Mouse (Mus musculus) kidney, adult 11 months (tissue): ENCODE measurements at regions not wholly inside any gene's neighbourhood (a gene's known extent, or its start where the extent isn't known, plus 50 kb on each side); places are given as distances from the start of the nearest gene placed in this dataset.

Experiments used
- DNase-seq: peaks from one replicate; pipeline ENCODE4 v3.0.0; 2022

DNA sequence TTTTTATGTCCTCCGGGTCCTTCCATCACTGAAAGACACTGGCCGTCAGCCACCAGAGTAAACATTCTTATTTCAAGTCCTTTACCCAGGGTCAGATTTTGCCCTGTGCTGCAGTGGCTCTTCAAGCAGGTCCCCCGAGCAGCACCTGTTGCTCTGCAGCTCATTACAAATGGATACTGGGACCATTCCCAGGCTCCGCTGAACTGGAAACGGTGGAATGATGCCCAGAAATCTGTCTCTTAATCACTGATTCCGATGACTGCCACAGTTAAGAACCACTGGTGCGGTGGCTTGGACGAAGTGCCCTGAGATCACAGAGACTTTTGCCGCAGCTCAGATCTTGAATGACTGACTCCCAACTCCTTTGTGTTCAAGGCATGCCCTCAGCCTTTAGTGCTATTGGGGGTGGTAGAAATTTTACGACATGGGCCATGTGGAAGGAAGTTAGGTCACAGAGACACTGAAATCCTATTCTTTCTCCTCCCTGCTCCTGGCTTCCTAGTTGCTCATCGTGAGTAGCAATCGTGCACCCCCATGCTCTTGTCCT is 179.6 kb upstream of the Prickle1 start:
- peak; percentile 60 for DNase-seq

DNA sequence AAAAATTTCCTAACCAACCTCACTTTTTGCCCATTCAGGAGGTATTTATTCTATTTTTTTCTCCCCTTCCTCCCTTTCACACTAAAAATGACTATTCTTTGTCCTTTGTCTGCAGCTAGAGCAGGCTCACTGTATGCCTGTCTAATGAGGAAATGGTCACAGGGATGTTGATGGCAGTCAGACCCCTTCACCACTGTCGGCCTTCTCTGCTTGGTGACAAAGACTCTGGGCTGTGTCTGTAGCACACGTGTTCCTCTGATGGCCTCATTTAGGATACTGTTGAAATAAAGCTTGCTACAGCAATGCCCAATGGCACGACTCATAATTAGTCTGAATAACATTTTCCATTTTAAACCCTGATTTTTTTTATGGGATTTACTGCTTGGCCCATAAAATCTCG is 178.6 kb upstream of the Prickle1 start:
- DNase-seq, result no peak

DNA sequence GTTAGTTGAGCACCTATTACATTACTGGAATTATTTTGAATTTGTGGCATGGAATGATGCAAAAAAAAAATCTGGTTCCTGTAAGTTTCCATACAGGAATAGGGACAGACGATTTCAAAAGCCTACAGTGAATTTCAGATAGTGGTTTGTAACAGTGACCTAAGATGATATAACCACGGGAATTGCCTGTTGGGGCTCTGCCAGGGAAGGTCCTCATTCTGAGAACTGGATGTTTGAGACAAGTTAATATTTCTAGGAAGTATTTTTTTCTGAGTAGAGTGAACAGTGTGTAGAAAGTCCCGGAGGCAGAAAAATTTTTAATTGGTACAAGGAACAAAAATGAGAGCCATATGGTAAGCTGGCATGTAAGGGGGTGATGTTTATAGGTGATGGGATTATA is 171.3 kb upstream of the Prickle1 start:
- no peak for DNase-seq

DNA sequence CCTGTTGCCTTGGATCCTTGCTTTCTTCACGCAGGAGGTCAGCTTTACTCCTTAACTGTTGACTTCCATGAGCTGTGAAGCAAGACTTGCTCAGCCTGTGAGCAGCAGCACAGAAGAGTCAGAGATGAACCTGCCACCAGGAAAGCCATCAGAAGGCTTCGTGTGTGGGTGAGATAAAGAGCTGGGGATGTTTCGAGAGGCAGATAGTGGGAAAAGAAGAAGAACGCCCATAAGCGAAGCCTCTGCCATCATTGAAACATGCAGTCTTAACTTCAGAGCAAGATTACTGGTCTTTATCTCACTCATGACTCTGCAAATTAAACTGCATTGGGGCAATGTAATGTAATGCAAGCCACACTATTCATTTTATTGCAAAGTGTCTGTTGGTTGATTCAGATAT is 167.4 kb upstream of the Prickle1 start:
- no peak for DNase-seq

DNA sequence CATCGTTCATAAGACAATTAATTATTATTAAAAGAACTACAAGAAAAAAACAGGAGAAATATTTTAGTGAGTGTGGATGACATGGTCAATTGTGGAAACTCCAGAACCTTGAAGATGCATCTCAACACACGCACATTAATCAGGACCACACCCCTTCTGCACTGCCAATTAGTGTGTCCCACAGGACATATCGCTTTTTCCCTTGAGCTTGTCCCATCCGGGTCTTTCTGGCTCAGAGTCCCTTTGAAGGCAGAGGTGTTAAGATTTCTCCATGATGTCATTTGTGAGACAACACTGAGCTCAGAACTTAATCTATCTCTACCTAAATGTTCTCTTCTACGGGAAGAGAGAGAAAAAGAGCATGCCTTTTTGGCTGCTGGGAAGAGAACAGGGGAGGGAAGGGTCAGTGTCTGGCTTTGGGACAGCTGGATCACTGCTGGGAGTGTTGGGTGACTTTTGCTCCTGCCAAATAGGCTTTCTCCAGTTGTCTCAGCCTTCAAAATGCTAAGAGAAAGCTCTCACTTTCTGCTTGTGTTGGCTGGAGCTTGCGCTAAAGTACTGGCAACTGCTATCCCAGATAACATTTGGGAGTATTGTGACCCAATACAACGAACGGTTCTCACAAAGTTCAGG is 162.6 kb upstream of the Prickle1 start:
- DNase-seq, result no peak

DNA sequence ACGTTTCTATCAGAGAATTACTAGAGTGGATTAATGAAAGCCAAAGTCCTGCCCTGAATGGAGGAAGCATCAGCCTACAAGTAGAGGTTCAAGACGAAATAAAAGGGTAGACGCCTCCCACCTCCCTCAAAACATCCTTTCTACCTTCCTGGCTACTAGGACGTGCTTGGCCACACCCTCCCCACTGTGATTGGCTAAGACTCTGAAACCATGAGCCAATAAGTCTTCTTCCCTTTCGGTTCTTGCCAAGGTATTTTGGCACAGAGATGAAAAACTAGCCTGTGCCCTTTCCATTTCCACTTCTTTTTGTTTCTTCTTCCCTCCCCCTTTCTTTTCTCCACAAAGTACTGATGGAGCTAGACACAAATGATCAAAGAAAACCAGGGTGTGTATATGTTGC is 160.3 kb upstream of the Prickle1 start:
- DNase-seq, result no peak

DNA sequence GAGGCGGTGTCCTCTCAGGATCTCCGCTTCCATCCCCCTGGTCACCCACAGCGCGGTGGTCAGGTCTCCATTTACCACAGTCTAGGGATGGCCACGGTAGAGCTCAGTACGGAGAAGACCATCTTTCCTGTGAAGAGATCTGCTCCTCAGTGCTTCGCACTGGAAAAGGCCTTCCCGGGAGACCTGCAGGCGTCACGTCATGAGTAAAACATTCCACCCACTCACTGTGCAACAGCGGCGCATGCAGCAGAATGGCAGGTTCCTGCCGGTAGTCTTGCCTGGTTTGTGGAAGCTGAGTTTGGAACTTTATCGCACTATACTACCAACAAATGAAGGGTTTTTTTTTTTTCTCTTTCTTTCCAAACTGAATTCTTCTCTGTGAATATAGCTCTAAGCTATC is 156.1 kb upstream of the Prickle1 start:
- DNase-seq, result no peak

DNA sequence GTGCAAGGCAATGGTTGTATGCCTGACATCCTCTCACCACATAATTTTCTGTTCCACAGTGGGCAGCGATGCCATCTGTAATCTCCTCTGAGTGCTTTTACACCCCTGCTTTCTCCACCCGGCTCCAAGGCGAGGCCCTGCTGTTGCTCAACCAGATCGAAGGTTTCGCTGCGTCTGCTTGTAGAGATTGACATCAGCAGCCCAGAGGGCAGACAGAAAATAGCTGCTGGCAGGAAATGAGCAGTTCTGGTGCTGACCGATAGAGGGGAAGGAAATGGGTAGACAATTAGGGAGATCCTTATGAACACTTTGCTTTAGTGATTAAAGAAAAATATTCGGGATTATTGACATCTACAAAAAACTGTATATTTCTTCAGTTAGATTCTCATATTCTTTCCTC is 155.3 kb upstream of the Prickle1 start:
- peak; percentile 17 for DNase-seq

DNA sequence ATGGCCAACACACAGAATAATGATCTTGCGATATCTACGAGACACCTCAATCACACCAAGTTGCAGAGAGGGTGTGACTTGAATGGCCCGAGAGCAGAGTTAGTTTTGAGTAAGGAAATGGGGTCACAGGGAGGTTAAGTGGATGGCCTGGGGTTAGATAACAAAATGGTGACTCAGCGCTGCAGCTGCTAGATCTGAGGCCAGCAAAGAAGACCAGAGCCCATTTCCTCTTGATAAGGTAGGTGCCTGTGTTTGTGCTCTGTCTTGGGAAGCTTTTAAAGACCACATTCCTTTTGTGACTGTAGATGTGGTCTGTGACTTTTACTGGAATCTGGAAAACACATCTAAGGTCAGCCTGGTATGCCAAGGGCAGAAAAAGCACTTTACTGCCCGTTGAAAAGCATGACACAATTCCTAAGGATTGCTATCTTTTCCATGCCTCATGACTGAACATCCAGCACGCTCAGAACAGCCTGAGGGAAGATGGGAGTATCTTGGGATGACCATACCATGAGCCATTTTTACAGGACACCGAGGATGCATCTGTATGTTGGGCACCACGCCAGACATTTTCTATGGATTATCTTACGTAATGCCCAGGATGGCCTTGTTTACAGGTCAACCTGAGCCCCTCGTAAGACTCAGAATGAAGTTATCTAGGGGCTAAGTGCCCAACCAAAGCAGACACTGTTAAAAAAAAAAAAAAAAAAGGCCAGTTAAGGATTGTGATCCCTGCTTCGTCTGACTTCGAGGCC is 148.7 kb upstream of the Prickle1 start:
- DNase-seq, result peak; percentile 6

DNA sequence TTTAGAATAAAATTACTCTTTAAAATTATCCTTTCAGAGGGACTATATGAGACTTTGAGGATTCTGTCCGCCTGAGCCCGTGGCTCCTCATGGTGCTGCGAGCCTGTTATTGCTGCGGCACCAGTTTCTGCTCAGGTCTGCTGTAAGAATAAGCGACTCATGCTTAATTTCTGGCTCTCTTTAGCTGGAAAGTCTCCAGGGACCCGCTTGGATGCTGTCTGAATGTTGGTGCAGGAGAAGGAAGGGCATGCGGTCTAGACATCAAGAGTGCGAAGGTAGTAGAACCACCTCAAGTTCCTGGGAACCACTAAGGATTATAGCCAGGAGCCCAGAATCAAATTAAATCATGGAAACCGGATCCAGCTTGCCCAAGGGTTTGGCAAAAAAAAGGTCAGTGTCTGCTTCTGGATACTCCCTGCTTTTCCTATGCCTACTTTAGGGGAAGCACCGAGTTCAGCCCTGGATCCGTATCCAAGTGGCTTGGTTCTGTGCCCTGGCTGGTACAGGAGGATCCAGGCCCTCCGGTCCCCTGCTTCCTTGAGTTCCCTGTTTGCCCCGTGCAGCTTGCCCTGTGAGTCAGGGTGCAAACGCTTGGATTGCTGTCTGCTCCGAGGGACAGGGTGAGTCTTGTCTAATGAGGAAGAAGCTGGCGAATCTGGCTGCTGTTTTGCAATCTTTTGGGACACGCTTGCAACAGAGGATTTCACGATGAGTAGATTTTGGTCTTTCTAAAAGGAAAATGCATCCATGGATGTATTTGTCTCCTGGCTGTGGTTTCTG is 138.2 kb upstream of the Prickle1 start:
- DNase-seq, result no peak

DNA sequence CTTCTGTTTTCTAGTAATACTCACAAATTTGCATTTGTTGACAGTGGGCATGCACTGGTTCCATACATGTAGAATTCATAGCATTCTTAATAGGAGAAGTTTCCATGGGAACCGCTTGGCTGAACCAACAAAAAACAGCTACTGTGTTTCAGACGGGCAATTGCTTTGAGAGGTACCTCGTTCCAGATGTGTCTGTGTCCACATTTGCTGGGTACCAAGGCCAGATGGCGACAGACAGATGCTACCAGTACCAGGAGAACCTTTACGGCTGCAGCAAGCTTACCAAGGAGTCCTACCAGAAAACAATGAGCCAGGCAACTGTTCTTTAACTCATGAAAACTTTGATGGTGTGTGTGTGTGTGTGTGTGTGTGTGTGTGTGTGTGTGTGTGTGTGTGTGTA is 137.1 kb upstream of the Prickle1 start:
- no peak for DNase-seq

DNA sequence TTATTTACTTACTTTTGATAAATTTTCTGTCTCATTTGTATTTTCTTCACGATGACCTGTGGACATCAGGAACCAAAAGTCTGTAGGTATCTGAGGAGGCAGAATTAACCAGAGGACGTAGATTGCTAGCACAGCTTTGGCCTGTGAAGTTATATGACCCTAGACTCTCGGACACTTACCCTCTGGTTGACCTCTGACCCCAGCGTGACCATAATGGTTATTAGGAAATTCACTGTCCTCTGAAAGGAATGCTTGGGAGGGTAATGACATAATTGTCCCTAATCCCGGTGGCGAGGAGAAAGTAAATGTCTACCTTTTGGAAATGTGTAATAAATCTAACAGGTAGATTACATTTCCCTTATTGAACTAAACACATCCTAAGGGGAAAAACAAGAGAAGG is 135.5 kb upstream of the Prickle1 start:
- no peak for DNase-seq

DNA sequence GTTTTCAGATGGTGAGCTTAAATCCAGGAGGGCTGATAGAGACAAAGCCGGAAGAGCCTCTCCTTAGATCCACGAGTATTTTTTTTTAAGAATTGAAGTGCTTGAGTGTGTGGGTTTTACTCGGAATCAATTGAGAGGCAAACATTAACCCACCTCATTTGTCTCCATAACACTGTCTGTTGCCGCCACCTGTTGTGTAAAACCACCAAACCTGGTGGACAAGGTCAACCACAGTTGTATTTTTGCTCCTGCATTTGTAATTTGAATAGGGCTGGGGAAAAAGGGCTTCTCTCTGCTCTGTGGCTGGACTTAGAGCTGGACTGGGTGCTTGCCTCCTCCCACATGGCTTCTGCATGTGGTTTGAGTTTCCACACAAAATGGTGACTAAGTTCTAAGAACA is 119.8 kb upstream of the Prickle1 start:
- DNase-seq, result no peak

DNA sequence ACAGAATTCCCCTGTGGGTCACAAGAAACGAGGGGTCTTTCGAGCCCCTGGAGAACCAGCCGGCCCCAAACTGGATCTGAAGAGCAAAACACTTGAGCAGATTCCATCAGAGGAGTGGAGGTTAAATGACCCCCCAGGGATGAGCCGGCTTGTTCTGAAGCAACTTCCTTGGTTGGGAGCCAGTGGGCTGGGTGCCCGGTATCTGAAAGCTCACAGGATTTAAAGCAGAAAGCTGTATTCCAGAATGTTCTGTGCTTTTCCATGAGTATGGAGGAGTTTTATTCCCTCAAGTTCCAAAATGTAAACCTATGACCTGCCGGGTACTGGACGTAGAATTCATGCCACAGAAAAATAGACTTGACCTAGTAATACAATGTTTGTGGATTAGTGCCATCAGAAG is 117.7 kb upstream of the Prickle1 start:
- DNase-seq, result peak; percentile 64

DNA sequence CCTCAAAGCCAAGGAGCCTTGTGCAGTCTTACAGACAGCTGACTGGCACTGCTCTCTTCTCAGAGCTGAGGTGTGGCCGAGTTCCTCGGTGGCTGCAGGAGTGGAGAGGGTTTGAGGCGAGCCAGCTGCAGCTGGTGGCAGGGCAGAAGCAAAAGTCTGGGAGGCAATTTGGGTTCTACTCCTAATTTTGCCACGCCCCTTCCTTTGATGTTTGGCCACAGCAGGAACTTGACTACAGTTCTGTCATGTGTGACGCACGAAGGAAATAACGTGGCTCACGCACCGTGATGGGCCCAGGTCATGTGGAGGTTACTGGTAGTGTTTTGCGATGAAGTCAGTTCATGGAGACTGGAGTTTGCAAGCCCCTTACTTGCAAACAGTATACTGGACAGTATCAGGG is 116.9 kb upstream of the Prickle1 start:
- DNase-seq, result no peak

DNA sequence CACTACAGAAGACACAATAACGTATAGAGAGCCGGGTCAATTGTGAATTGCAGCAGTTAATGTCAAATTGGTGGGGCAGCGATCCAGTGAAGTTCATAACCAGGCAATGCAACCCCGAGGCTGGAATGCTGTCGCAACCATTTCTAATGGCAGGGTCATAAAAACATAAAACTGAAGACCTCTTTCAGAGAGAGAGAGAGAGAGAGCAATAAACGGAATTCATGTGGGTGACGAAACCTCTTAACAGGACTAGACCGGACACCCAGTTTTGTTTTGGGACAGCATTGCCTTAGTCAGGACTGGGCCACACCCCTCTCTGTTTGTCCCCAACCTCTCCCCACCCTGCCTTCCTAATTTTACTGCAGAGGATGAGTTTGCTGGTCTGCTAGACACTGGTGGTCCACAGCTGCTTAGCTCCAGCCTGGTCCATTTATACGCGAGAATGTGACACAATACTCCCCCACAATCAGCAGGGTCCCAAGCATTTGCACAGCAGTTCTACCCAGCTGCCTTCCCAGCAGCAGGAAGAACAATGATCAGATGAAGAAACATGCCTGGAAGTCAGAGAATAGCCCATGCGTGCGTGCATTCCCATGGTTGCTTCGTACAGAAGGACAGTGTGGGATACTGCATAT is 115.6 kb upstream of the Prickle1 start:
- DNase-seq, result no peak

DNA sequence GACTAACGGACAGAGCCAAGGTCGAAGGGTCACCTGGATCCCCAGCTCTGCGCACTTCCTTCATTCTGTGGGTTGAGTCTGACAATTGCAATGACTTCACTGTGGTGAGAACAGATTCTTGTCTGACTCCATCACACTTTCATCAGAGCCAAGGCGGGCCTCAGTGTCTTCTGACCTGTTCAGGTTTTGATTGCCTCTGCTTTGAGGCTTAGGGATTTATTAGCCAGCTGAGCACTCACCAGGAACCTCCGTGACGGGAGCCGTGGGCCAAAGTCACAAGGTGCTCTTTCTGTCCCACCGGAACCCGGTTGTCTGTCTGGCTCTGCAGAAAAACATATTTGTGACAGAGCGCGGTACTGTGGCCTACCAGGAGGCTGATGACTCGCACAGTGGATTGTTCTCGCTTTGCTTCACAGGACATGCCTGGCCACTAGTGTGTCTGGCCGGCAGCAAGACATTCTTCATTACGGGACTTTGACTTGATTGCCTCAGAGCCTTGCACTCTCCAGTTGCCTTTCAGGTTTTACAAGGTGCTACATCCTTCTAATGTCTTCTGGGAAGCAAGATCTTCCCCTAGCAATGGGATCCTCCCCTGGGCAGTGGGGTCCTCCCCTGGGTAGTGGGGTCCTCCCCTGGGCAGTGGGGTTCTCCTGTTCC is 114.9 kb upstream of the Prickle1 start:
- DNase-seq, result no peak

DNA sequence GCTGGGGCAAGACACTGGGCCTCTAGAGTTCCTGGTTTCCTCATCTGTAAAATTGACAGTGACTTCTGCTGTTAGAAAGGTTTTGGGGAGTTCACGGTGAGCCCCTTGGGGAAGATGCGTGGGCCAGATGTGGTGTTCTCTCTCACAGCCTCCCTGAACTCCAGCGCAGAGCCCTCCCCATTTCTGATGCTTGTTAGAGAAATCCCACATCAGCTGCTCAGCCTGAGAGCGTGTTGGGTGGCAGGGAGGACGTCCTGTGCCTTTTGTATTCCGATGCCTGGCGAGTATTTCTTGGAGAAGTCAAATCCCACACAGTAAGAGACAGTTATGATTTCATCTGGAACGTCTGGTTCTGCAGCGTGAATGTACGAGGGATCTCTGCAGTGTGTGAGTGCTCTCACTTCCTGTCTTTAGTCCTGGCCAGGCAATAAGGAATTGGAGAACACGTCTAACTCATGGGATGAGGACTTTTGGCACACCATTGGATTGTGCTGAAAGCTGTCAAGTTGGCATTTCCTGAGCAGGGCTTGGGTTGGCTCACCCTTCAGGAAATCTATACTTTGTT is 110.8 kb upstream of the Prickle1 start:
- no peak for DNase-seq

DNA sequence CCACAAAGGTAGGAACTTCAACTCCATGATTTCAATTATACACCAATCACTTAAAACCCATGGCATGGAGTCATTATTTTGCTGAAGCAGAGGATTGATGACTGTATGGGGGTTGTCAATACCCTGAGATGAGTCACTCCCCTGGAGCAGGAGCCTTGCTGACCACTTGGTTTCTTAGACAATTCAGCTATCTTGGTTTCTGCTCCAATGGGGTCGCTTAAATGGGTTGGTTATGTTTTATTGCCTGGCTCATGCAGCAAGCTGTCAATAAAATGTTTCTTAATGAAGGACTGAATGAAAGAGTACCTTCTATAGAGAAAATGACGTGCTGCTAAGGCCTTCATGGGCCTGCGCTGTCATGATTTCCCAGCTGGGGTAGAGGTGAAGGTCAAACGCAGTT is 110.0 kb upstream of the Prickle1 start:
- no peak for DNase-seq

DNA sequence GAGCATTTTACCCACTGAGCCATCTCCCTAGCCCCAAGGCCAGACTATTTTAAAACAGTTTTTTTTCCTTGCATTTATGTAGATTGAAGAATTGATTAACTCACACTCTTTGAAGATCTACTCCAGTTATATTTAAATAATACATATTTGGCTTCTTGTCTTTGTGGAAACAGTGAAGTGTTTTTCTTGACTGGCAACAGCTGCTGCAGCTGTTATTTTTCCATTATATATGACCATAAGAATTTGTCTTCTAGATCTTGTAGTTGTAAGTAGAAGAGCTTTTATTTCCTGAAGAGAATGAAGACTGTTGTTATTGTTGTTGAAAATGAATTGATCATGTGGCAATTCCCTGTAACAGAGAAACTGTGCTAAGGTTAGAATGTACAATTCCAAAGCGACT is 109.4 kb upstream of the Prickle1 start:
- DNase-seq, result no peak

DNA sequence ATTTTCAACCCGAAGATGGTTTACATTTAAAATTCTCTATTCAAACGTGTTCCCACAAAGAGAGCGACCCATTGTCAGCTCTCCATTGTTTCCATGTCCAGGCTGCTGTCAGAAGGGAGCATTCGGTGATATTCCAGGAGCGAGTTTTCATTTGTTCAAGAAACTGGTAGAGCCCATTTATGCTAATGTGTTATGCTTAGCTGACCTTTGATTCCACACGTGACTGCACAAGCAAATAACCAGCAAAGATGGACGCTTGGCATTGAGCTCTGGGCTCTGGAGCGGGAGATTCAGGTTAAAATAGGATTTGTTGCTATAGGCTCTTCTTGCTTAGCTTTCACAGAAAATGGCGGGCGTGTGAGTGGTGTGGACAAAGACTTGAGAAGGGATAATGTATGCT is 105.3 kb upstream of the Prickle1 start:
- DNase-seq, result no peak

DNA sequence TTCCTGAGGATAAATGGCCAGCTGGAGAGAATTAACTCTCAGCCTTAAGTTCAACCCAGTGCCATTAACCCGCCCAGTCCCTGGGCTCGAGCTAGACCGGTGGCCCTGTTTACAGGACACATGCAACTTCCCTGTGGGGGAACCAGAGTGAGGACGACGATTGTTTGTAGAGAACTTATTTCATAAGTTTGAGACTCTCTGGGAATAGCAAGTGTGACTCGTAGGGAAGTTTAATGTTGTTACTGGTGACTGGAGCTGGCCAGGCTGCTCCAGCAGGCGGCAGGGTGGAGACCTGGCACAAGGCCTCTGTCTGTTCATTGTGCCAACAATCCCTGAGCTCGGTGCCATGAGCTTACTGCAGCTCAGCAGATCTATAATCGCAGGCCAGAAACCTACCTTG is 104.3 kb upstream of the Prickle1 start:
- peak; percentile 47 for DNase-seq
